Mouse (Mus musculus): Measurements from ENCODE around the gene H2afy. TPM values are rescaled to one million over a fixed set of nuclear protein-coding genes. Genes with fewer than 3 reads are reported as not detected.
"Not testable (repeated sequence)": the region's sequence is repeated elsewhere in the genome, so short reads cannot be mapped to it uniquely, and the experiment has no call there.

H2afy gene
- polyA plus RNA-seq, 1 experiment from 2014 or later = 311 TPM

DNA sequence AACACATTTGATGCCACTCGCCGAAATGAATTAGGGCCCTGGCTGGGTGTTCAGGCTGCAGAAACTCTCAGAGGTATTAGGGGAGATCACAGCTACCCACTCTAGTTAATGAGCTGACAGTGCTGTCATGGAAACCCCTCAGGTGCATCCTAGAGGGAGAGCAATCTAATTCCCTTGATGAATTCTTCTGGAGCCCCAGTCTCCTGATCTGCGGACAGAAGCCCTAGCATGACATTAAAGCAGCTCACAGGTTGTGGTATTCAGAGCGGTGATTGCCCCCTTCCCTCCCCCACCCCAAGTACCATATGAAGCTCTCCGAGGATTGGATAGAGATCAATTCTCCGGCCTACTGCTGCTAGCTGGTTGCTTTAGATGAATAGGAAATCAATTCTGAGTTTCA is 82.1 kb downstream of the H2afy start:
- Histone ChIP-seq H3K27me3 (replicated peaks) (no peaks in the 10 kb centered on the region), H3K27ac (no peak overlapping the region), H3K4me1 (peaks cover 15% of the 10 kb centered on the region; the same call in 1 of the 2 replicates), H3K4me2 (no peak overlapping the region), H3K4me3 (replicated peaks) (no peak overlapping the region), H3K9me3 (no peaks in the 10 kb centered on the region), H3K36me3 (no peaks in the 10 kb centered on the region), H3K9ac (no peak overlapping the region)
- ATAC-seq (ENCODE audit: insufficient read depth, low FRiP score, low read depth) = no peak
- WGBS = 80% methylated on average over 6 of the region's 6 CpGs

DNA sequence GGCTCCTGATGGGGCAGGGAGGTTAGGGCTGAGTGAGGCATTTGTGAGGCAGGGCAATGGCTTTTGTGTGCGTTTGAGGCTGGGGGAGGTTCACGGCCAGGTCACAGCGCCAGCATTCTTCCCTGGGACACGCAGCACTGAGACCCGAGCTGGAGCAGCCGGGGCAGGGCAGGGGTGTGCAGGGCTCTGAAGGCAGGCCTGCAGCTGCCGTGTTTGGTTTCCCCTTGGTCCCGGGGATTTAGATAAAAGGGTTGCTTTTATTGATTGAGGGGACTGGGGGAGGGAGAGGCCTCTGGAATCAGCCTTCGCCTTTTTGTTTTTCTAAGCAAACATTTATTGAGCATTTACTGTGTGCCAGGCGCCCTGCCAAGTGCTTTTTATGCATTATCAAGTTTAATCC is 83.4 kb downstream of the H2afy start:
- H3K36me3 ChIP-seq = no peaks in the 10 kb centered on the region
- H3K9ac ChIP-seq = no peak overlapping the region
- 25% methylated on average over 10 of the region's 10 CpGs for WGBS
- H3K4me3 ChIP-seq (replicated peaks) = no peak overlapping the region
- no peaks in the 10 kb centered on the region for H3K9me3 ChIP-seq
- H3K27me3 ChIP-seq (replicated peaks) = no peaks in the 10 kb centered on the region
- H3K4me1 ChIP-seq = peaks cover 15% of the 10 kb centered on the region; the same call in 1 of the 2 replicates
- H3K27ac ChIP-seq = peak overlapping the region; percentile 64
- peak; percentile 94 for ATAC-seq (ENCODE audit: insufficient read depth, low FRiP score, low read depth)
- H3K4me2 ChIP-seq = peak overlapping the region; percentile 17; the same call in 1 of the 2 replicates

DNA sequence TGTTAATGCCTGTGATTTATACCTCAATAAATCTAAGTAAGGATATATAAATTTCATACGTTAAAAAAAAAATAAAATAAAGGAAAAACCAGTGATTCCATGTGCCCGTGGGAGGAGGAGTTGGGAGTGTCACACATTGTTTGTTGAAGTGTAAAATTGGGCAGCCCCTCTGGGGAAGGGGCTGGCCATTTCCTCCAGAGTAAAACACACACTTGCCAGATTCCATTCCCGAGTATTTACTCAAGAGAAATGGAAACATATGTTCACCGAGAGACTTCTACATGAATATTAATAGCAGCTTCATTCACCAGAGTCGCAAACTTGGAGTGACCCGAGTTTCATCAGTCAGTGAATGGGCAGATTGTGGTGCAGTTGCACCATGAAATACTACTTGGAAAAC is 85.9 kb downstream of the H2afy start:
- Histone ChIP-seq H3K4me2 (no peak overlapping the region), H3K9me3 (no peaks in the 10 kb centered on the region)

DNA sequence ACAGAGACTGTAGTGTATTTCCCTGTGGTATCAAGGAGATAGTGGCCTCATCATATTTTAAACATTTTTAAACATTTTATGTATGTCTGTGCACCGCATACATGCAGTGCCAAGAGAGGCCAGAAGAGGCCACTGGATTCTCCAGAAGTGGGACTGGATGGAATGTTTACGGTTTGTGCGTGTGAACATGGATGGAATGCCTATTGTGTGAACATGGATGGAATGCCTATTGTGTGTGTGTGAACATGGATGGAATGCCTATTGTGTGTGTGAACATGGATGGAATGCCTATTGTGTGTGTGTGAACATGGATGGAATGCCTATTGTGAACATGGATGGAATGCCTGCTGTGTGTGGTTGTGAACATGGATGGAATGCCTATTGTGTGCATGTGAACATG is 93.9 kb downstream of the H2afy start:
- 85% methylated on average over 3 of the region's 3 CpGs for WGBS
- Histone ChIP-seq H3K9me3 (no peaks in the 10 kb centered on the region), H3K4me2 (no peak overlapping the region), H3K4me3 (replicated peaks) (no peak overlapping the region), H3K36me3 (no peaks in the 10 kb centered on the region), H3K27ac (no peak overlapping the region), H3K4me1 (no peaks in the 10 kb centered on the region), H3K27me3 (replicated peaks) (no peaks in the 10 kb centered on the region), H3K9ac (no peak overlapping the region)
- no peak for ATAC-seq (ENCODE audit: insufficient read depth, low FRiP score, low read depth)

More for the DNA sequence above, 85.9 kb downstream of the H2afy start:
- Histone ChIP-seq H3K4me1 (peaks cover 15% of the 10 kb centered on the region; the same call in 1 of the 2 replicates), H3K4me3 (replicated peaks) (no peak overlapping the region), H3K9ac (no peak overlapping the region), H3K36me3 (no peaks in the 10 kb centered on the region), H3K27ac (no peak overlapping the region), H3K27me3 (replicated peaks) (no peaks in the 10 kb centered on the region)
- WGBS = 27% methylated on average over 6 of the region's 6 CpGs
- ATAC-seq (ENCODE audit: insufficient read depth, low FRiP score, low read depth) = no peak

DNA sequence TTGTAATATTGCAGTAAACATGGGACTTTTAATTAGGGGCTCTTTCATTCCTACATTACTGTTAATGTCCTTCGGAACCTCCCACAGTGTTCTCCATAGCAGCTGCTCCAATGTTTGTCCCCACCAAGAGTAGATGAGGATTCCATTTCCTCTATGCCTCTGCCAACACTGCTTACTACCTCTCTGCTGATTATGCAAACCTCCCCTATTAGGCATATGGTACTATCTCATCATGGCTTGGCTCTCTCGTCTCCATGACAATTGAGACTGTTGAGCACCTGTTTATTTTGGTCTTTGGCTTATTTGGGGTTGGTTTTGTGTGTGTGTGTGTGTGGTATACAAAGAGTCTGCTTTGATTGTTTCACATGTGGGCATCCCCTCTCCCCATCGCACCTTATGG is 95.5 kb downstream of the H2afy start:
- H3K9ac ChIP-seq = no peak overlapping the region
- H3K9me3 ChIP-seq = no peaks in the 10 kb centered on the region
- H3K27me3 ChIP-seq (replicated peaks) = no peaks in the 10 kb centered on the region
- H3K4me3 ChIP-seq (replicated peaks) = no peak overlapping the region
- WGBS = 79% methylated on average over 3 of the region's 3 CpGs
- ATAC-seq (ENCODE audit: insufficient read depth, low FRiP score, low read depth) = no peak
- no peak overlapping the region for H3K27ac ChIP-seq
- no peaks in the 10 kb centered on the region for H3K36me3 ChIP-seq
- no peaks in the 10 kb centered on the region for H3K4me1 ChIP-seq
- no peak overlapping the region for H3K4me2 ChIP-seq

DNA sequence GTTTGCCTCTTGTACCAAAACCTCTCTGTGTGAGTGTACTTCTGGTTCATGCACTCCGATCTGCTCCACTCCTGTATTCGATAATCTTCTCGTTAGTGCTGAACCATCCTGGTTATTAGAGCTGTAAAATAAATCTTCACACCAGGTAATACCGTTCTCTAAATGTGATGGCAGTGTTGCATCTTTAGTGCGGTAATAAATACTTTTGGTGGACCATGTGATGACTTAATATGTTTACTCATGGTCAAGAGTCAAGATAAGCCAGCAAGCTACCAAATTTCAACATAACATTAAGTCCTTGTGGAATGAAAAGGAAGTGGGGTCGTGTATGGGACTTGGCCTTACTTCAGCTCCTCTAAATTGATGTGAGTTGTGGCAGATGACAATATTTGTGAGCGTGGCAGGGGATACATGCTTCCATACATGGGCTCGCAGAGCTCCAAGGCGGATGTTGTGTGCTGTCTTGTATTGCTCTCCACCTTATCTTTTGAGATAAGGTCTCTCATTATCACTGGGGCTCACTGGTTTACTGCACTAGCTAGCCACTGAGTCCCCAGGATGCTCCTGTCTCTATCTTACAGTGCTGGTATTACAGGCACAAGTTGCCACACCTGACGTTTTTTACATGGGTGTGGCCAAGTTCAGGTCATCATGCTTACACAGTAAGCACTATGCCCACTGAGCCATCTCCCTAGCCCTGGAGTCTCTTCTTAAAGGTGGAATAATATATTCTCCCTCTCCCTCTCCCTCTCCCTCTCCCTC is 96.4 kb downstream of the H2afy start:
- Histone ChIP-seq H3K4me3 (replicated peaks) (no peak overlapping the region), H3K4me1 (no peaks in the 10 kb centered on the region), H3K27me3 (replicated peaks) (no peaks in the 10 kb centered on the region), H3K9ac (no peak overlapping the region), H3K36me3 (no peaks in the 10 kb centered on the region), H3K9me3 (no peaks in the 10 kb centered on the region), H3K4me2 (no peak overlapping the region), H3K27ac (no peak overlapping the region)
- 53% methylated on average over 10 of the region's 10 CpGs for WGBS
- no peak for ATAC-seq (ENCODE audit: insufficient read depth, low FRiP score, low read depth)

DNA sequence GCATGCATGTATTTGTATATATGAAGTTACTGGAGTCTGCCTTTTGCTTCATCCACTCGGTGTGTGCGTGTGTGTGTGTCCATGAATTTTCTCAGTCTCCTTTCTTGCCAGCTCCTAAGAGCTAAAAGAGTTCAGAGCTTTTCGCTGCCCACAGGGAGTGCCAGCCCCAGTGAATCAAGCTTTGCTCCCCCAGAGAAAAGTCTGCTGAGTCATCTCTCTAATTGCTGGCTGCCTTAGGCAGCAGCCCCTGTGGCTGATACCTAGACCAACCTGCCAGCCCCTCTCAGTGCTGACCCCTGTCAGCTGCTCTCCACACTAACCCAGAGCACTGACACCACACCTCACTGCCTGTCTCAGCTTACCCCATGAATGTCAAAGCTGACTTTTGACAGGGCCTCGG is 107.2 kb downstream of the H2afy start:
- no peaks in the 10 kb centered on the region for H3K36me3 ChIP-seq
- H3K9me3 ChIP-seq = no peaks in the 10 kb centered on the region
- ATAC-seq (ENCODE audit: insufficient read depth, low FRiP score, low read depth) = no peak
- 85% methylated on average over 4 of the region's 4 CpGs for WGBS
- H3K4me2 ChIP-seq = no peak overlapping the region
- no peak overlapping the region for H3K9ac ChIP-seq
- no peaks in the 10 kb centered on the region for H3K27me3 ChIP-seq (replicated peaks)
- no peak overlapping the region for H3K27ac ChIP-seq
- H3K4me1 ChIP-seq = peaks cover 14% of the 10 kb centered on the region; the same call in 1 of the 2 replicates
- H3K4me3 ChIP-seq (replicated peaks) = no peak overlapping the region

DNA sequence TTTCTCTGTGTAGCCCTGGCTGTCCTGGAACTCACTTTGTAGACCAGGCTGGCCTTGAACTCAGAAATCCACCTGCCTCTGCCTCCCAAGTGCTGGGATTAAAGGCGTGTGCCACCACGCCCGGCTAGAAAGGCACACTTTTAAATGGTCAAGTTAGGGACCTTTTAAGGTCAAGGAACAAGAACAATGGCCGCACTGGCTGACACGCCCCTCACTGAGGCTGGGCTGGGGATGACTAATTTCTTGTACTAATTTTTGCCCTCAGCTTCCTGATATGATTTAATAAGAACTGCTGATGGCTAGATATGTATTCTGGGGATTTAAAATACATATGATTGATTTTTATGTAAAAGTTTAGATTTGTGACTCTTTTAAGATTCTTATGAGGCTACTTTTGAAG is 108.2 kb downstream of the H2afy start:
- not testable (repeated sequence) for H3K9me3 ChIP-seq; H3K9ac ChIP-seq; H3K4me2 ChIP-seq; H3K27me3 ChIP-seq (replicated peaks); ATAC-seq (ENCODE audit: insufficient read depth, low FRiP score, low read depth); H3K4me3 ChIP-seq (replicated peaks); H3K36me3 ChIP-seq; H3K27ac ChIP-seq
- H3K4me1 ChIP-seq = peaks cover 14% of the 10 kb centered on the region; the same call in 1 of the 2 replicates
- 74% methylated on average over 5 of the region's 5 CpGs for WGBS

DNA sequence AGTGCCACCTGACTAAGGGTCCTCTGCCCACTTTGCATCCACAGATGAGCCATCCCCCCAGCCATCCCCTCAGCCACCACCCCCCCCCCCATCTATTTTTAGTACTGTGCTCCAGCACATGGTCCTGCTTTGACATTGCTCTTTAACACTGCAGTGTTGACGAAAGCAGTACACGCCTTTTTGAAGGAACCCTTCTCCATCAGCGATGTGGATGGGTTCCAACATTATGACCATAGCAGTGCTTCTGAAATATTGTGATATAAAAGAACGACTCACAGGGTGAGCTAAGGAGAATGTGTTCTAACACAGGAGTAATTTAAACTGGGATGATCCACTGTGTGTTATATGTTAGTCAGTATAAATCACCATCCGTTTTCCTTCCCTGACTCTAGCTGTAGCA is 109.5 kb downstream of the H2afy start:
- Histone ChIP-seq H3K4me3 (replicated peaks) (no peak overlapping the region), H3K27me3 (replicated peaks) (no peaks in the 10 kb centered on the region), H3K36me3 (no peaks in the 10 kb centered on the region), H3K9ac (no peak overlapping the region), H3K9me3 (no peaks in the 10 kb centered on the region), H3K4me2 (no peak overlapping the region), H3K4me1 (peaks cover 14% of the 10 kb centered on the region; the same call in 1 of the 2 replicates), H3K27ac (no peak overlapping the region)
- WGBS = 55% methylated on average over 5 of the region's 5 CpGs
- ATAC-seq (ENCODE audit: insufficient read depth, low FRiP score, low read depth) = no peak

DNA sequence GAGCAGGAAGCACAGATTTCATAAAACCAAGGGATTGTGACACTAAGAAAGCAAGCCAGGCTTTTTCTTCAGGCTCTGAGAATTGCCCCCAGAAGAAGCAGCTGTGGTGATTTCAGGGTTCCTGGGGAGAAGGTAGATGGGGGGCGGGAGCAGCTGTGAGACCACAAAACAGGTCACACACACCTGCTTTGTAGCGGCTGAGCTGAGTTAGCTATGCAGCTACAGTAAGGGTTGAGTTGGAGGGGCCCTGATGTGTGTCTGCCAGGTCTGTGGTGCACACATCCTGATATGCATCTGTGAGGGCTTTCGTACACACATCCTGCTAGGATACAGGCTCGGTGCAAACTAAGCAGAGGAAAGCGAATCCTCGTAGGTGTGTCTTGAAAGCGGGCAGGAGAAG is 110.1 kb downstream of the H2afy start:
- ATAC-seq (ENCODE audit: insufficient read depth, low FRiP score, low read depth) = no peak
- 65% methylated on average over 7 of the region's 7 CpGs for WGBS
- H3K36me3 ChIP-seq = no peaks in the 10 kb centered on the region
- no peak overlapping the region for H3K9ac ChIP-seq
- H3K27ac ChIP-seq = peak overlapping the region; percentile 28; the same call in 1 of the 2 replicates
- H3K4me3 ChIP-seq (replicated peaks) = no peak overlapping the region
- no peaks in the 10 kb centered on the region for H3K27me3 ChIP-seq (replicated peaks)
- no peaks in the 10 kb centered on the region for H3K9me3 ChIP-seq
- H3K4me1 ChIP-seq = peaks cover 14% of the 10 kb centered on the region; the same call in 1 of the 2 replicates
- H3K4me2 ChIP-seq = no peak overlapping the region

DNA sequence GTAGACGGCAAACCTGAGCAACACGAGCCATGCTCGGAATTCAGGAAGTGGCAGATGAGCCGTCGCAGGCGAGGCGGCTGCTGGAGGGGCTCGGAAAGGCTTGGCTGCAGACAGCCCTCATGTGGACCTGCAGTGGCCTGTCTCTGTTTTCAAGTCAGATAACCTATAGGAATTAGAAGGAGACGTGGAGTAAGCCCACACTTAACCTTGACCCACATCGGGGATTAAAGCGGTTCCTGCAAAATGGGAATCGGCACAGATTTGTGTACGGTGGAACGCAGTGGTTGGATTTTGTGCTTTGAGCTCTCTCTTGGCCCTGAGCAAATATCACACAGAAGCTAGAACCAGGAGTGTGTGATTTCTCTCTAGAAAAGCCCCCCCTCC is 111.1 kb downstream of the H2afy start:
- Histone ChIP-seq H3K9me3 (no peaks in the 10 kb centered on the region), H3K27ac (peak overlapping the region; percentile 77), H3K36me3 (no peaks in the 10 kb centered on the region), H3K27me3 (replicated peaks) (no peaks in the 10 kb centered on the region), H3K9ac (no peak overlapping the region), H3K4me1 (peaks cover 14% of the 10 kb centered on the region; the same call in 1 of the 2 replicates), H3K4me2 (peak overlapping the region; percentile 37), H3K4me3 (replicated peaks) (0 out of 2 replicates have a peak overlapping the region, but pooled peaks have one; percentile 3)
- ATAC-seq (ENCODE audit: insufficient read depth, low FRiP score, low read depth) = no peak
- WGBS = 28% methylated on average over 14 of the region's 14 CpGs

DNA sequence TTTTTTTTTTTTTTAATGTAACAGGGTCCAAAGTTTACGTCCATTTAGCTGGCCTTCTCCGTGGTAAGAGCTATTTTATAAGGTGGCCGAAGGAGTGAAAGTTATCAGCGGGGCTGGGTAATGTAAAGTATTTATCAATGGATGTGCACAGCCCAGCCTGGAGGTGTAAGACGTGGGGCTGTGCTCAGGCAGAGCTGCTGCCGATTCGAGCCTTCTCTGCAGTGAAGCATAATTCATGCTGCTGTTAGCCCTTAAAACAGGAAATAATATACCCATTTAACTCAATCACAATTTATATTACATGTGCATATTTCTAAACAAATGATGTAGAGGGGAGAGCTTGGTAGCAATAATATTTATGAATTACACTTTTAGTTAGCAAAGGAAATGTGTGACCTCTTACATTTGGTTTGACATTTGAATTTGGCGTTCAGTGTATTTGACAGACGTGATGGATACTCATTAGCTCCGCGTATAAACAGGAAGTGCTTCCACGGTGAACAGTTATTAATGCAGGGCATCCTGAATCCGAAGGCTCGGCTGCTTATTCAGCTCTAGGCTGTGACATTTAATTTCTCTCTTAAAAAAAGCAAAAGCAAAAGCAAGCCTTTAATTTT is 111.6 kb downstream of the H2afy start:
- peak overlapping the region; percentile 77 for H3K27ac ChIP-seq
- ATAC-seq (ENCODE audit: insufficient read depth, low FRiP score, low read depth) = peak; percentile 54; the same call in 1 of the 2 replicates
- 15% methylated on average over 14 of the region's 14 CpGs for WGBS

More for the DNA sequence above, 111.6 kb downstream of the H2afy start:
- Histone ChIP-seq H3K36me3 (no peaks in the 10 kb centered on the region), H3K4me2 (peak overlapping the region; percentile 37), H3K4me3 (replicated peaks) (0 out of 2 replicates have a peak overlapping the region, but pooled peaks have one; percentile 3), H3K9me3 (no peaks in the 10 kb centered on the region), H3K9ac (no peak overlapping the region), H3K4me1 (peaks cover 14% of the 10 kb centered on the region; the same call in 1 of the 2 replicates), H3K27me3 (replicated peaks) (no peaks in the 10 kb centered on the region)

All from stomach, embryonic 15.5 days (tissue).